In the genomic region with DNA sequence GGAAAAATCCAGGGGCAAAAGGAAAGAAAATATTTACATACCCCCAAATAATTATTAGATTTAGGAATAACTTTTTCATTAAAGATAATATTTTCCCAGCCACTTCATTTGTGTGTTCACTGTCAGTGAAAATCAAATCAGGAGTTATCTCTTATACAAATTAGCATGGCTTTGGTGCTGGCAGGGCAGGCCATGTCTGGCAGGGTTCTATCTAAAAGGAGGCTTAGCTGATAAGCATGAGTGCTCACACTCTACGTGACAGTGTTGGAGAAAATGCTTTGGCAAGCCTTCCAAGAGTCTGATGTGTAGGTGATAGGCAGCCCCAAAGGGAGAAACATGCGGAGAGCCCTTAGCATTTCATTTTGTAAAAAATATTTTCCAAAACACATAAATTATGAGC, we compare ENCODE assay signal across 27 mouse cellular contexts.
DNase-seq lines count a peak whose midpoint lies in the region; ATAC-seq and TF ChIP-seq lines count a peak whose summit lies in the region.
"Had no signal": no experiment of that assay in that cellular context is flagged by ENCODE, and none has a peak within 500 bp of the region (broad histone marks: within the 10 kb centered on the region; RNA-seq: fewer than 3 reads in every experiment).

No protein-coding gene starts in this region.

- no peak overlapping the region for H3K4me2 ChIP-seq in hindbrain, postnatal 0 days (ENCODE audit: low read depth, low read length)
- no peak overlapping the region for H3K4me2 ChIP-seq in hindbrain, embryonic 13.5 days
- H3K4me2 ChIP-seq: embryonic facial prominence, embryonic 13.5 days; forebrain, embryonic 15.5 days; heart, embryonic 15.5 days; hindbrain, embryonic 15.5 days; liver, embryonic 12.5 days; neural tube, embryonic 15.5 days had no signal

- ATAC-seq in hindbrain, postnatal 0 days = no peak
- ATAC-seq in hindbrain, embryonic 13.5 days (ENCODE audit: low FRiP score) = no peak
- ATAC-seq: forebrain, embryonic 15.5 days; liver, embryonic 12.5 days; liver, postnatal 0 days had no signal

- 53% methylated on average over 2 of the region's 2 CpGs for WGBS in hindbrain, postnatal 0 days
- WGBS in hindbrain, embryonic 13.5 days = 54% methylated on average over 2 of the region's 2 CpGs
- WGBS in lung, adult 2 months = 27% methylated on average over 2 of the region's 2 CpGs

- H3K4me3 ChIP-seq in hindbrain, postnatal 0 days (ENCODE audit: low read length) = no peak overlapping the region
- H3K4me3 ChIP-seq in hindbrain, embryonic 13.5 days = no peak overlapping the region
- H3K4me3 ChIP-seq in lung, adult 2 months (replicated peaks; ENCODE audit: extremely low read depth, low read depth, low read length) = no peak overlapping the region
- H3K4me3 ChIP-seq: embryonic facial prominence, embryonic 13.5 days; forebrain, embryonic 10.5 days; forebrain, embryonic 15.5 days; heart, embryonic 15.5 days; hindbrain, embryonic 15.5 days; layer of hippocampus, adult 2 months; left cerebral cortex, adult 2 months; liver, embryonic 12.5 days; neural tube, embryonic 15.5 days had no signal

- peak; percentile 12 for DNase-seq in embryo, embryonic 10 days (ENCODE audit: low spot score)
- no peak for DNase-seq in embryo, embryonic 9.5 days (ENCODE audit: extremely low spot score)
- peak; percentile 41 for DNase-seq in hindbrain, postnatal 0 days (ENCODE audit: low spot score)
- peak; percentile 1 for DNase-seq in lung, postnatal 36 days
- no peak for DNase-seq in lung, adult 2 months
- DNase-seq in brain, embryonic 14.5 days (ENCODE audit: low read depth) = peak; percentile 44
- DNase-seq: adrenal gland, postnatal 14 days; cerebellum, adult 11-12 months; embryo, embryonic 11 days; gastrocnemius, postnatal 25 days; heart, adult 11 months; kidney, adult 18-20 months; kidney, postnatal 36 days; liver, postnatal 0 days; retina, postnatal 1 day; right cerebral cortex, postnatal 14 days; thymus, postnatal 4 days had no signal

- H3K36me3 ChIP-seq in hindbrain, postnatal 0 days (ENCODE audit: insufficient read depth, low read length) = no peaks in the 10 kb centered on the region
- no peaks in the 10 kb centered on the region for H3K36me3 ChIP-seq in hindbrain, embryonic 13.5 days
- H3K36me3 ChIP-seq: embryonic facial prominence, embryonic 13.5 days; forebrain, embryonic 10.5 days; forebrain, embryonic 15.5 days; heart, embryonic 15.5 days; hindbrain, embryonic 15.5 days; liver, embryonic 12.5 days; neural tube, embryonic 15.5 days had no signal

- no peaks in the 10 kb centered on the region for H3K4me1 ChIP-seq in hindbrain, postnatal 0 days (ENCODE audit: insufficient read depth, low read length)
- no peaks in the 10 kb centered on the region for H3K4me1 ChIP-seq in hindbrain, embryonic 13.5 days (replicated peaks)
- no peaks in the 10 kb centered on the region for H3K4me1 ChIP-seq in lung, adult 2 months (ENCODE audit: control insufficient read depth, insufficient read depth, low read length)
- H3K4me1 ChIP-seq: embryonic facial prominence, embryonic 13.5 days; forebrain, embryonic 10.5 days; forebrain, embryonic 15.5 days; hindbrain, embryonic 15.5 days; liver, embryonic 12.5 days; neural tube, embryonic 15.5 days had no signal

- no peak for TF ChIP-seq POLR2A in lung, adult 2 months (IDR thresholded peaks at IDR 0.05; ENCODE audit: borderline replicate concordance, extremely low read depth, low read depth, low read length)
- TF ChIP-seq POLR2A in brain, embryonic 14.5 days (IDR thresholded peaks at IDR 0.05; ENCODE audit: borderline replicate concordance, extremely low read depth, insufficient read depth, insufficient read length, poor library complexity, severe bottlenecking) = no peak

- TF ChIP-seq CTCF in hindbrain, postnatal 0 days (IDR thresholded peaks at IDR 0.05; ENCODE audit: low read depth) = no peak
- TF ChIP-seq CTCF in lung, adult 2 months (IDR thresholded peaks at IDR 0.05; ENCODE audit: insufficient read depth, low read length) = no peak
- TF ChIP-seq CTCF in brain, embryonic 14.5 days (IDR thresholded peaks at IDR 0.05; ENCODE audit: borderline replicate concordance, extremely low read depth, insufficient read depth, insufficient read length) = no peak

- H3K9ac ChIP-seq in hindbrain, postnatal 0 days (replicated peaks; ENCODE audit: low read length) = no peak overlapping the region
- H3K9ac ChIP-seq in hindbrain, embryonic 13.5 days = no peak overlapping the region
- H3K9ac ChIP-seq: embryonic facial prominence, embryonic 13.5 days; forebrain, embryonic 15.5 days; heart, embryonic 15.5 days; hindbrain, embryonic 15.5 days; liver, embryonic 12.5 days; liver, postnatal 0 days; neural tube, embryonic 15.5 days had no signal

- no peak overlapping the region for H3K27ac ChIP-seq in hindbrain, postnatal 0 days
- no peak overlapping the region for H3K27ac ChIP-seq in hindbrain, embryonic 13.5 days
- H3K27ac ChIP-seq: embryonic facial prominence, embryonic 13.5 days; forebrain, embryonic 10.5 days; forebrain, embryonic 15.5 days; heart, embryonic 15.5 days; hindbrain, embryonic 15.5 days; layer of hippocampus, adult 2 months; left cerebral cortex, adult 2 months; liver, embryonic 12.5 days; neural tube, embryonic 15.5 days had no signal

- H3K9me3 ChIP-seq in hindbrain, postnatal 0 days (ENCODE audit: low read length) = no peaks in the 10 kb centered on the region
- no peaks in the 10 kb centered on the region for H3K9me3 ChIP-seq in hindbrain, embryonic 13.5 days
- H3K9me3 ChIP-seq: embryonic facial prominence, embryonic 13.5 days; forebrain, embryonic 10.5 days; forebrain, embryonic 15.5 days; heart, embryonic 15.5 days; hindbrain, embryonic 15.5 days; liver, embryonic 12.5 days; neural tube, embryonic 15.5 days had no signal

- H3K27me3 ChIP-seq in hindbrain, postnatal 0 days (ENCODE audit: insufficient read depth, low read length) = no peaks in the 10 kb centered on the region
- H3K27me3 ChIP-seq in hindbrain, embryonic 13.5 days = no peaks in the 10 kb centered on the region
- H3K27me3 ChIP-seq: embryonic facial prominence, embryonic 13.5 days; forebrain, embryonic 15.5 days; heart, embryonic 15.5 days; hindbrain, embryonic 15.5 days; liver, embryonic 12.5 days; neural tube, embryonic 15.5 days had no signal

Comparison
In these comparisons a context has a peak if more than half of its experiments do, and no peak if none do; other contexts are left out.
1. DNase-seq: peak in embryo, embryonic 10 days (single experiment), hindbrain, postnatal 0 days (single experiment), lung, postnatal 36 days (single experiment) and brain, embryonic 14.5 days (single experiment); none in embryo, embryonic 9.5 days (single experiment) and lung, adult 2 months (single experiment).